Mouse (Mus musculus) heart, adult 2 months (tissue): ENCODE measurements around the gene Fcgrt.

ENCODE experiments used
- CTCF ChIP-seq: fragments of 200-600 bp; IDR thresholded peaks from 2 replicates; pipeline ENCODE4 v1.8.1; 2022; ENCODE audit warnings: antibody characterized with exemption, mild to moderate bottlenecking, moderate library complexity
- POLR2A ChIP-seq: fragments of 200-500 bp; IDR thresholded peaks from 2 replicates; pipeline ENCODE4 v1.6.1; 2011; ENCODE audit warnings: mild to moderate bottlenecking, low read depth, low read length, control low read depth; ENCODE audit not compliant: insufficient read depth

GRCm38 (mm10) chr7:45100046-45100445, 3.6 kb downstream of the Fcgrt start:
- TF ChIP-seq POLR2A: no peak
- TF ChIP-seq CTCF: no peak
